Mouse (Mus musculus): ENCODE measurements around the gene Tbc1d17. TPM values are rescaled to one million over a fixed set of nuclear protein-coding genes. Genes with fewer than 3 reads are reported as not detected.
A peak's percentile ranks its signal among the peaks of the same experiment; 100 is the strongest.
"Not testable (repeated sequence)": the region's sequence is repeated elsewhere in the genome, so short reads cannot be mapped to it uniquely, and the experiment has no call there.

Gene Tbc1d17
- total RNA-seq (2017): 33.8 to 69.8 TPM (median 57.7 TPM) in 3 replicates

DNA sequence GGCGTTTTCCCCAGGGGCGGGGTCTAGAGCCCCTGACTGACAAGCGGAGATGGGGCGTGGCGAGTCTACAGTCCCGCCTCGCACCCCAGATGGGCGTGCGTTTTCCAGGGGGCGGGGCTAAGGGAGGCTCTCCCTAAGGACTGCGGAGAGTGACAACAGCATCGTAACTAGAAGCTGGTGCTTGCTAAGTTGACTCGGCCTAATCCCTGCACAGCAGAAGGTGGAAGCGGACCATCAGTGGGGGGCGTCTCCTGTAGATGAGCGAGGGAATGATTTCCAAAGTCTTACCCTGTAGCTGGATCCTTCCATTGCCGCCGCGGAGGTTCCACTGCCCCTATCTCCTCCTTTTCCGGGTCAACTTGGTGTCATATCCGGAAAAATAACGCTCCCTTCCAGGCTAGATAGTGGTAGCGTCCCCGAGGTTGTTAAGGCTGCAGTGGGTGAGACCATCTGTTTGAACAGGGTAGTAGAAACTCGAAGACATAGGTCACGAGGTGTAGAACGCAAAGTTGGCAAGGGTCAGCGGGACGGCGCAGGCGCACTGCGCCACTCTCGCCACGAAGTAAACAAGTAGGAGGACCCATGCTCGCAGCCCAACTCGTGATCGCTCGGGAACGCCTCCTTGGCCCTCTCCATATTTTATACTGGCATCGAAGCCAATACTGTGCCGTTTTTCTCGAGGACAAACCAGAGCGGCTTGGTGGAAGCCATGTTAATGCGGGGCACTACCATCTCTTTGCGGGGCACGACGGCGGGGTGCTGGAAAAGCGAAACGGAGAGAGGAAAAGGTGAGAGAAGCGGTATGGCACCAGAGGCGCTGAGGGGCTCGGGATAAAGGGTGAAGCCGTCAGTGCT, at the start of gene Tbc1d17, which contains the start of gene Akt1s1:
TSS of gene Tbc1d17 (minus strand) at position 519 of the 855 bp plus-strand sequence.
TSS of gene Akt1s1 (plus strand) at position 431 of the 855 bp plus-strand sequence.
- ATAC-seq (replicated peaks; ENCODE audit: insufficient number of reproducible peaks, low FRiP score, low TSS enrichment, poor library complexity, severe bottlenecking): peak; percentile 75

DNA sequence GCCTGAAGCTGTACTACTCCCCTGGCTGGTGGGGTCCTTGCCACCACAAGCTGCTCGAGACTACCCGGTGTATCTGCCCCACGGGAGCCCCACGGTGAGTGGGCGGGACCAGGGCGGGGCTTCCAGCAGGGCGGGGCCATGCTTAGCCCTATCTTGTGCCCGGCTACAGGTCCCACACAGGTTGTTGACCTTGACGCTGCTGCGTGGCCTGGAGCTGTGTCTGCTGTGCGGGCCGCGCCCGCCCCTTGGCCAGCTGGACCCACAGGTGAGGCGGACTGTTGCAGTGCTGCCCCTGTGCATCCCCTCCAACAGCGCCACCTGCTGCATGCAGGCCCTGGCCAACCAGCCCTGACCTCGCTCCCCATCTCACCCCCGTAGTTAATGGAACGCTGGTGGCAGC, 49.7 kb upstream of the Tbc1d17 start:
- ATAC-seq (replicated peaks; ENCODE audit: insufficient number of reproducible peaks, low FRiP score, low TSS enrichment, poor library complexity, severe bottlenecking): no peak

DNA sequence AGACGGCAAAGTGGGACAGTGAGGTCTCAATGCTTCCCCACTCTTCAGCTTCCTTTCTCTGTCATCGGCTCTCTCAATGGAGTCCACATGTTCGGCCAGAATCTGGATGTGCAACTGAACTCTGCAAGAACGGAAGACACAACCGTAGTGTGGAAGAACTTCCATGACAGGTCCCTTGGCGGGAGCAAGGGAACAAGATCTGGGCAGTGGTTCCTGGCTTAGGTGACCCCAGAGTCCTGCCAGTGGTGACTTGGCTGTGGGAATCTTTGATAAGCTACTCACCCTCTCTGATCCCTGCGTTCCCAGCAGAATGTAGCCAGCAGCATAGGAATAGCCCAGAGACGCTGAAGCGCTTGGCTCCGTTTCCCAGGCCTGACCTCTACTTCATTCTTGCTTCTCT, 47.6 kb upstream of the Tbc1d17 start:
- no peak for ATAC-seq (replicated peaks; ENCODE audit: insufficient number of reproducible peaks, low FRiP score, low TSS enrichment, poor library complexity, severe bottlenecking)

DNA sequence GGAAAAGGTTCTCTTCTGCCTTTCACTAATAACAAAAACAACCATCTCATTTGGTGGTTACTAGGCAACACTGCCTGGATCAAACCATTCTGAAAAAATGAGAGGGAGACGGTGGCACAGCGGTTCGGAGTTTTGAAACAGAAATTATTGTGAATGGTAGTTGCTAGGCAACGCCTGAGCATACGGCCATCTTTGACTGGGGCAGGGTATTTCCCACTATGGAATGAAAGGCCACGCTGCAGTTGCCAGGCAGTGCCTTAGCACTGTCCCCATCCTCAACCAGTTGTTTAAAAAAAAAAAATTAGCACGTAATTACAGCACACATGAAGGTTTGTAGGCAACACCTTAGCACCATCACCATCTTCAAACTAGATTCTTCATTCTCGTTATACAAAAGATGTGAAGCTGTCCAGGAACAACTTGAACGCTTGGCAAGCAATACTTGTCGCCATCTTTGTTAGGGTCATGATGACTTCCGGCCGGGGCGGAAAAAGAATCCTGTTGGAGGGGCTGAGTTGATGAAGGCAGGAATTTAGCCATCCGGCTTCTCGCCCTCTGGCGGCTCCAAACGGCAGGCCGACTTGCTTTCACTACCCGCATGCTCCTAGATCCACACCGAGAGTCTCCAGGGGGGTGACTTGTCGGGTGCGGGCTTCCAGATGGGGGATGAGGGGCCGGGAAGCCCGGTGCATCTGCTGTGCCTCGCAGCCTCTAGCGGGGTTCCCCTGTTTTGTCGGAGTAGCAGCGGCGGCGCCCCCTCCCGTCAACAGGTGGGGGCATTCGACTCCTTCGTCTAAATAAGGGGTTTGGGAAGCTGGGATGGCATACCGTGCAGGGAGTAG, 46.9 kb upstream of the Tbc1d17 start, which contains the start of gene Fuz:
TSS of gene Fuz (plus strand) at position 487 of the 842 bp plus-strand sequence.
- peak; percentile 79 for ATAC-seq (replicated peaks; ENCODE audit: insufficient number of reproducible peaks, low FRiP score, low TSS enrichment, poor library complexity, severe bottlenecking)

DNA sequence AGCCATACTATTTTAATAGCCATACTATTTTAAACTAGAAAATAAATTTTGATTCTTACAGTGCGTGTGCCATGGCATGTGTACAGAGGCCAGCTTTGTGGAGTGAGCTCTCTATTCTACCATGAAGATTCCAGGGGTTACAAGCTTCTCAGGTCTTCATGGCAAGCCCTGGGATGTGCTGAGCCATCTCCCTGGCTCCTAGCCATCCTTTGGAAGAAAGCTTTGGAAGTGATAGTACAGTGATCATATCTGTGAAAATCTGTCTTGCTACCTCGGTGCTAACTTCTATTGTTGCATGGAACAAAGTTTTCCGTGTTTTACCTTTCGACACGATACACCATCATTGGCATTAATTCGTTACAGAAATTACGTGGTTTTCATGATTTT, 46.3 kb upstream of the Tbc1d17 start:
- no peak for ATAC-seq (replicated peaks; ENCODE audit: insufficient number of reproducible peaks, low FRiP score, low TSS enrichment, poor library complexity, severe bottlenecking)

DNA sequence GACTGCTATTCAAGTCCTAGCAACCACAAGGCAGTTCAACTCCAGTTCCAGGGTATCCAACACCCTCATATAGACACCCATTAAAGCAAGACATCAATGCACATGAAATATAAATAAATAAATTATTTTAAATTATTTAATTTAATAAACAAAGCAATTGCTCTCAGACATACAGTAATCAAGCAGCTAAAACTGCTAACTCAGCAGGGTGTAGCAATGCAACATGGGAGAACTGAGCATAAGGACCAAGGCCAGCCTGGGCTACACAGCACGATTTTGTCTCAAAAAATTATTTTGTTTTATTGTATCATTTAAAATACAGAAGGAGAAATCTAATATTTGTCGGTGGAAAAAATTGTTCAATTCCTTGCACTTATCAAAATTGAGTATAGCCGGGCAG, 45.3 kb upstream of the Tbc1d17 start:
- ATAC-seq (replicated peaks; ENCODE audit: insufficient number of reproducible peaks, low FRiP score, low TSS enrichment, poor library complexity, severe bottlenecking): no peak

DNA sequence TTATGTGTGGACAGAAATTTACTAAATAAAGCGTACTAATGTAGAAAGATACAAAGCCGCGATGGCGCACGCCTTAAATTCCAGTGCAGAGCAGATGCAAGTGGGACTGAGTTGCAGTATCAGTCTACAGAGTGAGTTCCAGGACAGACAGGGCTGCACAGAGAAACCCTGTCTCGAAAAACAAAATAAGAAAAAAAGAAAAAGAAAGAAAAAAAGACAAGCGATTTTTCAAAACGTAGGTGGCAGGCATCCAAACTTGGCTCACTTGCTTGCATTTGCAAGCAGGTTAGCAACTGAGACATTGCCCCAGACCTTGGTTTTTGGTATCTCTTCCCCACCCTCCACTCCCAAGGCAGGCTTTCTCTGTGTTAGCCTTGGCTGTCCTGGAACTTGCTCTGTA, 44.3 kb upstream of the Tbc1d17 start:
- no peak for ATAC-seq (replicated peaks; ENCODE audit: insufficient number of reproducible peaks, low FRiP score, low TSS enrichment, poor library complexity, severe bottlenecking)

DNA sequence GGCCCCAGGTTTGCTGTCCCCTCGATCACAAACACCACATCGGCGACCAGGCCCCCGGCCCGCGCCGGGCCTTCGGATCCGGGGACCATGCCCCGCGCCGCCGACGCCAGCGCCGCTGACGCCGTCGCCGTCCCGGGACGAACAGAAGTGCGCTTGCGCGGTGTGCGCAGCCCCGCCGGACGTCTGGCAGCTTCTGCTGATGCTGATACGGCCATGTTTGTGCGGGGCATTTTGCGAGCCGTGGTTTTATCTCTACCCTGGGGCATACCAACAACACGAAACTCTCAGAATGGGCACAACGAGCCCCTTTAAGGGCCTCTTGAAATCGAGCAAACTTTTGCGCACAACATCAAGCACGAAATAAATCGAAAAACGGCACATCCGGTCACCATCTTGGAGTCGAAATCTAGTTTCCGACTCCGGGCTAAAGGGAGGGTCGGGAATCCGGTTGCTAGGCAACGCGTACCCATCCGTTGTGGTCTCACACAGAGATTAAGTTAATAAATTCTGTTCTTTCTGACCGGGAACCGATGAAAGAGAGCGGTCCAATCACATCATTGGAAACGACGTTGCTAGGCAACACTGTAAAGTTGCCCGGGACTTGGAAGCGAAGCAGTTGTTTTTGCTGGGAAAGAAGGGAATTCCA, 43.5 kb upstream of the Tbc1d17 start, which contains the start of gene Med25:
TSS of gene Med25 (minus strand) at position 437 of the 646 bp plus-strand sequence.
- peak; percentile 44 for ATAC-seq (replicated peaks; ENCODE audit: insufficient number of reproducible peaks, low FRiP score, low TSS enrichment, poor library complexity, severe bottlenecking)

DNA sequence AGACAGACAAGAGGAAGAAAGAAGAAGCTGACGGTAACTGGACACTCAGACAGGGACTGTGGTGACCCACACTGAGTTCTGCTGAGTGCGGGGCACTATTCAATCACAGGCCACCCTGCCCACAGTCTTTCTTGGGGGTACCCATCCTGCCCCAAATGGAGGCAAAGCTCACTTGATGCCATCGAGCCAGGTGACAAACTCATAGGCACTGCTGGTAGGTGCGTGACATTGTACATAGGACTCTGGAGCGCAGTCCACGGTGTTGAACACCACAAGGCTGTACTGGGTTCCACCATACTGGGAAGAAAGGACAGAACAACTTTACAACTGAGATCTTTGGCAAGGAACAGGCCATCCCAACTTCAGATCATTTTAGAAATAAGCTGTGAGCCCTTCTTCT, 42.7 kb upstream of the Tbc1d17 start:
- no peak for ATAC-seq (replicated peaks; ENCODE audit: insufficient number of reproducible peaks, low FRiP score, low TSS enrichment, poor library complexity, severe bottlenecking)

DNA sequence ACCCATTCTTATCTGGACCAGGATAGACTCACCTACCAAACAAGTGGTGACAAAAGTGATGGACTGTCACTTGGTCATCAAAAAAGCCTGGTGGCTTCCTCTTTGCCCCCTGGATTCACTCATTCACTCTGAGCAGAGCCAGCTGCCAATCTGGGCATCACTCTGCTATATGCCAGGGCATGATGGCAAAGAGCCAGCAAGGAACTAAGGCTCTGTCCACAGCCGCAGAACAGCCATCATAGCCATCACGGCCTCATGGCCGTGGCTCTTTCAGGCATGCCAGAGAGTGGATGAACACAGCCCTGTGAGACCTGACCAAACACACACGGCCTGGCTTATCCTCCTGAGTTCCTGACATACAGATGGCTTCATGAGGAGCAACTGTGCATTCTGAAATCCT, 41.9 kb upstream of the Tbc1d17 start:
- ATAC-seq (replicated peaks; ENCODE audit: insufficient number of reproducible peaks, low FRiP score, low TSS enrichment, poor library complexity, severe bottlenecking): no peak

DNA sequence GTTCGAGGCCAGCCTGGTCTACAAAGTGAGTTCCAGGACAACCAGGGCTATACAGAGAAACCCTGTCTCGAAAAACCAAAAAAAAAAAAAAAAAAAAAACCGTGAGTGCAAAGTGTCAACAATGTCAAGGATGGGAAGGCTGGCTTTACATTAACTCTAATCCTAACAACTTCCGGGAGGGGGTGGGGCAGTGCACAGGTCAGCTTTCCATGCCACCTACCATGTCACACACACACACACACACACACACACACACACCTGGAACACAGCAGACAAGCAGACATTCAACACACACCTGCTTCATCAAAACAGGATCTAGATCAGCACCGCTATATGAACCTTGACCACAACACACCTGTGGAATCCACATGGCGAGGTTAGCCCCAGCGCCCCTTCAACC, 41.3 kb upstream of the Tbc1d17 start:
- no peak for ATAC-seq (replicated peaks; ENCODE audit: insufficient number of reproducible peaks, low FRiP score, low TSS enrichment, poor library complexity, severe bottlenecking)

DNA sequence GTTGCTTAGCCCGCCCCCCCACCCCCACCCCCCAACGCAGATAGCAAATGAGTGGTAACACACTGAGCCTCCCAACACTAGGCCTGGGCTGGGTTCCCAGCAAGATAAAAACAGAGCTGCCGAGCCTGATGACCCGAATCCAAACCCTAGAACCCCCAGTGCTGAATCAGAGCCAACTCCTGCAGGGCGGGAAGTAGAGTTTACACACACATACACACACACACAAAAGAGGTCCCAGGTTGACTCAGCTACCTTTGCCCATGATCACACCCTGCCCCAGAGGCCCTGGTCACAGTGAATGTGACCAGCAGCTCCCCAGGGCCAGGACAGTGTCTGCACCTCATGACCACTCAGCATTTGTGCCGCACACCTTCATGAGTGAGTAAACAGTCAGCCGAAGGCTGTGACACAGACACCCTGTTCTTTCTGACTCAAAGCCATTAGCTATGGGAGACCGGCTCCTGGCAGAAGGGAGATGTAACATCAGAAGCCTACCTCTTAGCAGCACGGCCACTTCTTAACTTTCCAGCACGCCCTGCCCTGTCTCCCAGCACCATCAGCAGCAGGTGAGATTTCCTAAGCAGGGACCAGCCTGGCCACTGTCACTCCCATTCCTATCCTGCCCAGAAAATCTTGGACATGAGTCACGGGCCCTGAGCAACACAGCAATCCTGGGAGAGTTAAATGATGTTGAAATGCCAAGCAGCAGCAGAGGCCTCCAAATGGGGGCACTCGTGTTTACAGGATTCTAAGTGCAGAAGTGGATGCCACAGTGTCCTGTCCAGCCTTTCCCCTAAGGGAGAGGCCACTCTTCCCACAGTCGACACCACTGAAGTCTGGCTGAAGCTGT, 39.6 kb upstream of the Tbc1d17 start:
- no peak for ATAC-seq (replicated peaks; ENCODE audit: insufficient number of reproducible peaks, low FRiP score, low TSS enrichment, poor library complexity, severe bottlenecking)

DNA sequence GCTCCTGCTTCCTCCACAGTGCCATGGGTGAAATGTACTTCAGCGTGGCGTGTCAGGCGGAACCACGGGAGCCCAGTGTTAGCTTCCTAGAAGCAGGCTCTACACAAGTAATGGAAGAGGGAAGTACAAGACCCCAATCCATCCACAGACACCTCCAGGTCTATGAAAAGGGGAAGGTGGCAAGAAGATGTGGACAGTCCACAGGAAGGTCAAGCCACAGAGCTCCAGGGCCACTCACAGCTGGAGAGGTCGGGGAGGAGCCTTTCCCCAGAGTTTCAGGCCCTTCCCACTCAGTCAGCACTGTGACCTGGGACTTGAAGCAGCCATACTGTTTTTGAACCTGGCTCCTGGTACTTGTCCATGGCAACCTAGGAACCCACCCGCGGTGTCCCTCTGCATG, 38.1 kb upstream of the Tbc1d17 start:
- no peak for ATAC-seq (replicated peaks; ENCODE audit: insufficient number of reproducible peaks, low FRiP score, low TSS enrichment, poor library complexity, severe bottlenecking)

DNA sequence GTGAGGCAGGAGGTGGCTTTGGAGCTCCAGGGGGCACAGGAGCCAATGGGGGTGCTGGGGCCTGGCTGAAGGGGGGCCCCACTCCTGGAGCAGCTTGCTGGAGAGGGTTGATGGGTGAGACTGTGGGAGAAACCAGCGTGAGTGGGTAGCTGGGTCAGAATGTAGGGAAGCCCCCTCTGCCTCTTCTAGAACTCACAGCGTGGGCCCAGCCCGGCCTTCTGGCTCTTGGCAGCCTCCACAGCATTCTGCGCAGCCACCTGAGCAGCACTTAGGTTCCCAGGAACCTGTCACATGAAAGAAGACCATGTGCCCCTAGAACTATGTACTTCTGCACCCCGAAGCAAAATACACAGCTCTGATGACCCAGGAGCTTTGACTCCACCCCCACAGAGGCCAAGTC, 35.8 kb upstream of the Tbc1d17 start:
- ATAC-seq (replicated peaks; ENCODE audit: insufficient number of reproducible peaks, low FRiP score, low TSS enrichment, poor library complexity, severe bottlenecking): no peak

DNA sequence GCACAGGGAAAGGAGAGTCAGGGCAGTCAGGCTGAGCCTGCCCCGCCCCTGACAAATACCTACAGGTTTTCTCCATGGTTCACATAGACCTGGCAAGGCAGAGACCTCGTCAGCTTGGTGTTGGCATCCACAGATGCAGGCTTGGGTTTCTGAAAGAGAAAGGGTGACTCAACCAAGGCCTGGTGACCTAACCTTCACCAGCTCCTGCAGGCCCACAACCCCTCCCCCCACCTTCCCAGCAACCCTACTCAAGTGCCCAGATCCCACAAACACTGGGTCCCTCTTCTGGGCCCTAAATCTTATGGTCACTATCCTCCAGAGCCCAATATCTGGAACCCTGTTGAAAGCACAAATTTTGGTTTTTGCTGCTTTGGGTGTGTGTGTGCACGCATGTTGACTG, 34.2 kb upstream of the Tbc1d17 start:
- no peak for ATAC-seq (replicated peaks; ENCODE audit: insufficient number of reproducible peaks, low FRiP score, low TSS enrichment, poor library complexity, severe bottlenecking)

DNA sequence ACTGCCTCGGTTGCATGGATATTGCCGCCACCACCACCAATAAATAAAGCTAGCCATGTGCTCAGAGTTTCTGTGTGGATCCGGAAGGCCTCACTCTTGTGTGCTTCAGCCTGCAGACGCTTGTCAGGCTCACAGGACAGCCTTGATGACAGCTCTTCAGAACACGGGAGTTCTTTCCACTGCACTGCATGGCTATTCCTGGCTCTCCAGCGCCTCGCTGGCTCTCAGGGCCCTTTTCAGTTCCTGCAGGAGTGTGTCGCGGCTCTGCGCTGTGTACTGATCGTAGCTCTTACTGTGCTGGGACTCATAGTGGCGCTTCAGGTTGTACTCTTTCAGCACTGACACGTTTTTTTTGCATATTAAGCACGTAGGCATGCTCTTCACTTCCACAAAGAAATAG, 29.0 kb upstream of the Tbc1d17 start:
- no peak for ATAC-seq (replicated peaks; ENCODE audit: insufficient number of reproducible peaks, low FRiP score, low TSS enrichment, poor library complexity, severe bottlenecking)

DNA sequence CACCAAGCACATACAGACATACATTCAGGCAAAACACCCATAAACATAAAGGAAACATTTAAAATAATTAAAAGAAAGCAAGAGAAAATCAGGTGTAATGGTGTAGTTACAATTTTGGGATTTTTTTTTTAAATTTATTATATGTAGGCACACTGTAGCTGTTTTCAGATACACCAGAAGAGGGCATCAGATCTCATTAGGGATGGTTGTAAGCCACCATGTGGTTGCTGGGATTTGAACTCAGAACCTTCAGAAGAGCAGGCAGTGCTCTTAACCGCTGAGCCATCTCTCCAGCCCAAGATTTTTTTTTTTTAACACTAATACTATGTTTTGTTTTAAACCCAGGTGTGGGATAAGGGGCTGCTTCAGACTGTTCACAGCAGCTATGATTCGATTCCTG, 22.9 kb upstream of the Tbc1d17 start:
- not testable (repeated sequence) for ATAC-seq (replicated peaks; ENCODE audit: insufficient number of reproducible peaks, low FRiP score, low TSS enrichment, poor library complexity, severe bottlenecking)

DNA sequence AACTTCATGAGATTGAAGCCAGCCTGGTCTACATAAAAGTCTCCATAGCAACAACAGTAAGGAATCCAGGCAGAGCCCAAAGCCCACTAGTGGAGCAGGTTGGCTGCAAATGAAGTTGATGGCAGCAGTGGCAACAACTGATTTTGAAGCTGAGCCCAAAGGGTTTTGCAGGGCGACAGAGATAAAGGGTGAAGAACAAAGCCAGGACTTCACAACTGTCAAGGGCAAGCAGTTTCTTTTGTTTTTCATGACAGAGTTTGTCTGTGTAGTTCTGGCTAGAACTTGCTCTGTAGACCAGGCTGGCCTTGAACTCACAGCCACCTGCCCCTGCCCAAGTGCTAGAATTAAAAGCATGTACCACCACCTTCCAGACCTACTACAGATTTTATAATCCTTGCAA, 22.3 kb upstream of the Tbc1d17 start:
- no peak for ATAC-seq (replicated peaks; ENCODE audit: insufficient number of reproducible peaks, low FRiP score, low TSS enrichment, poor library complexity, severe bottlenecking)
